Mouse (Mus musculus): ENCODE results near the gene Brd4. TPM values are rescaled to one million over a fixed set of nuclear protein-coding genes. Genes with fewer than 3 reads are reported as not detected.

Gene Brd4
- polyA plus RNA-seq, 1 experiment from 2014 or later = 134 TPM

GRCm38 (mm10) chr17:32205345-32205744 lies 79.2 kb downstream of the Brd4 start:
- Histone ChIP-seq H3K9me3 (replicated peaks) (no peaks in the 10 kb centered on the region), H3K27me3 (ENCODE audit: low read depth, poor library complexity, severe bottlenecking) (no peaks in the 10 kb centered on the region), H3K4me3 (no peak overlapping the region), H3K36me3 (peaks cover 100% of the 10 kb centered on the region), H3K4me1 (peaks cover 2% of the 10 kb centered on the region; the same call in 1 of the 2 replicates), H3K27ac (no peak overlapping the region)
- DNase-seq (ENCODE audit: low spot score) = no peak
- WGBS = 90% methylated on average over 3 of the region's 3 CpGs

GRCm38 (mm10) chr17:32202972-32203371 lies 81.5 kb downstream of the Brd4 start:
- Histone ChIP-seq H3K27ac (no peak overlapping the region), H3K9me3 (replicated peaks) (no peaks in the 10 kb centered on the region), H3K4me3 (no peak overlapping the region), H3K36me3 (peaks cover 100% of the 10 kb centered on the region), H3K4me1 (no peaks in the 10 kb centered on the region), H3K27me3 (ENCODE audit: low read depth, poor library complexity, severe bottlenecking) (no peaks in the 10 kb centered on the region)
- 92% methylated on average over 3 of the region's 3 CpGs for WGBS
- no peak for DNase-seq (ENCODE audit: low spot score)

GRCm38 (mm10) chr17:32201086-32201485 lies 83.4 kb downstream of the Brd4 start:
- 85% methylated on average over 5 of the region's 5 CpGs for WGBS
- H3K27me3 ChIP-seq (ENCODE audit: low read depth, poor library complexity, severe bottlenecking) = no peaks in the 10 kb centered on the region
- H3K4me3 ChIP-seq = no peak overlapping the region
- H3K4me1 ChIP-seq = no peaks in the 10 kb centered on the region
- no peaks in the 10 kb centered on the region for H3K9me3 ChIP-seq (replicated peaks)
- DNase-seq (ENCODE audit: low spot score) = no peak
- H3K36me3 ChIP-seq = peaks cover 100% of the 10 kb centered on the region
- H3K27ac ChIP-seq = no peak overlapping the region

- Histone ChIP-seq H3K36me3 (peaks cover 97% of the 10 kb centered on the region), H3K9me3 (replicated peaks) (no peaks in the 10 kb centered on the region), H3K4me1 (no peaks in the 10 kb centered on the region), H3K27me3 (ENCODE audit: low read depth, poor library complexity, severe bottlenecking) (no peaks in the 10 kb centered on the region), H3K27ac (no peak overlapping the region), H3K4me3 (no peak overlapping the region)
- no peak for DNase-seq (ENCODE audit: low spot score)
- 90% methylated on average over 2 of the region's 2 CpGs for WGBS
Observed at GRCm38 (mm10) chr17:32199796-32200195, 84.7 kb downstream of the Brd4 start.

GRCm38 (mm10) chr17:32197156-32197555 lies 87.4 kb downstream of the Brd4 start:
- H3K27ac ChIP-seq = no peak overlapping the region
- no peaks in the 10 kb centered on the region for H3K9me3 ChIP-seq (replicated peaks)
- no peak overlapping the region for H3K4me3 ChIP-seq
- no peak for DNase-seq (ENCODE audit: low spot score)
- H3K4me1 ChIP-seq = no peaks in the 10 kb centered on the region
- WGBS = 94% methylated on average over 14 of the region's 14 CpGs
- peaks cover 71% of the 10 kb centered on the region for H3K36me3 ChIP-seq
- no peaks in the 10 kb centered on the region for H3K27me3 ChIP-seq (ENCODE audit: low read depth, poor library complexity, severe bottlenecking)

GRCm38 (mm10) chr17:32195725-32196124 lies 88.8 kb downstream of the Brd4 start:
- no peak overlapping the region for H3K27ac ChIP-seq
- 90% methylated on average over 5 of the region's 5 CpGs for WGBS
- no peaks in the 10 kb centered on the region for H3K4me1 ChIP-seq
- no peak overlapping the region for H3K4me3 ChIP-seq
- H3K27me3 ChIP-seq (ENCODE audit: low read depth, poor library complexity, severe bottlenecking) = peaks cover under 1% of the 10 kb centered on the region; the same call in 1 of the 2 replicates
- DNase-seq (ENCODE audit: low spot score) = no peak
- H3K9me3 ChIP-seq (replicated peaks) = no peaks in the 10 kb centered on the region
- H3K36me3 ChIP-seq = peaks cover 57% of the 10 kb centered on the region

GRCm38 (mm10) chr17:32193010-32193409 lies 91.5 kb downstream of the Brd4 start:
- H3K27ac ChIP-seq = no peak overlapping the region
- H3K36me3 ChIP-seq = peaks cover 30% of the 10 kb centered on the region
- WGBS = 81% methylated on average over 5 of the region's 5 CpGs
- peaks cover 28% of the 10 kb centered on the region for H3K27me3 ChIP-seq (ENCODE audit: low read depth, poor library complexity, severe bottlenecking)
- peaks cover 18% of the 10 kb centered on the region for H3K4me1 ChIP-seq
- H3K4me3 ChIP-seq = no peak overlapping the region
- H3K9me3 ChIP-seq (replicated peaks) = no peaks in the 10 kb centered on the region
- no peak for DNase-seq (ENCODE audit: low spot score)

- WGBS = 10% methylated on average over 5 of the region's 5 CpGs
- Histone ChIP-seq H3K36me3 (no peaks in the 10 kb centered on the region), H3K9me3 (replicated peaks) (no peaks in the 10 kb centered on the region), H3K27ac (no peak overlapping the region), H3K4me1 (peaks cover 18% of the 10 kb centered on the region), H3K4me3 (peak overlapping the region; percentile 52), H3K27me3 (ENCODE audit: low read depth, poor library complexity, severe bottlenecking) (peaks cover 36% of the 10 kb centered on the region)
- no peak for DNase-seq (ENCODE audit: low spot score)
Observed at GRCm38 (mm10) chr17:32189850-32190249, 94.7 kb downstream of the Brd4 start.

GRCm38 (mm10) chr17:32188863-32189636 lies 95.5 kb downstream of the Brd4 start, which contains the start of gene Ephx3:
TSS of gene Ephx3 (minus strand) at chr17:32189549.
- Histone ChIP-seq H3K4me1 (peaks cover 18% of the 10 kb centered on the region), H3K36me3 (no peaks in the 10 kb centered on the region), H3K4me3 (peak within 1 kb of the TSS; percentile 52), H3K9me3 (replicated peaks) (no peaks in the 10 kb centered on the region), H3K27me3 (ENCODE audit: low read depth, poor library complexity, severe bottlenecking) (peaks cover 39% of the 10 kb centered on the region), H3K27ac (peak within 1 kb of the TSS; percentile 25; the same call in 1 of the 2 replicates)
- 5% methylated on average over 42 of the region's 42 CpGs for WGBS
- DNase-seq (ENCODE audit: low spot score) = peak; percentile 52

- DNase-seq (ENCODE audit: low spot score) = no peak
- H3K36me3 ChIP-seq = no peaks in the 10 kb centered on the region
- 0 out of 2 replicates have a peak overlapping the region, but pooled peaks have one; percentile 25 for H3K27ac ChIP-seq
- WGBS = 21% methylated on average over 8 of the region's 8 CpGs
- H3K27me3 ChIP-seq (ENCODE audit: low read depth, poor library complexity, severe bottlenecking) = peaks cover 11% of the 10 kb centered on the region
- H3K4me3 ChIP-seq = no peak overlapping the region
- no peaks in the 10 kb centered on the region for H3K9me3 ChIP-seq (replicated peaks)
- H3K4me1 ChIP-seq = peaks cover 18% of the 10 kb centered on the region
Observed at GRCm38 (mm10) chr17:32183017-32183416, 101.5 kb downstream of the Brd4 start.

- Histone ChIP-seq H3K27me3 (ENCODE audit: low read depth, poor library complexity, severe bottlenecking) (0 out of 2 replicates have a peak, but pooled peaks cover 3% of the 10 kb centered on the region), H3K4me1 (peaks cover 18% of the 10 kb centered on the region), H3K9me3 (replicated peaks) (no peaks in the 10 kb centered on the region), H3K27ac (no peak overlapping the region), H3K4me3 (no peak overlapping the region), H3K36me3 (no peaks in the 10 kb centered on the region)
- no peak for DNase-seq (ENCODE audit: low spot score)
- 64% methylated on average over 11 of the region's 11 CpGs for WGBS
Observed at GRCm38 (mm10) chr17:32179621-32180491, 104.7 kb downstream of the Brd4 start.

- H3K4me3 ChIP-seq = no peak overlapping the region
- no peak for DNase-seq (ENCODE audit: low spot score)
- H3K4me1 ChIP-seq = peaks cover 3% of the 10 kb centered on the region; the same call in 1 of the 2 replicates
- no peaks in the 10 kb centered on the region for H3K9me3 ChIP-seq (replicated peaks)
- 92% methylated on average over 4 of the region's 4 CpGs for WGBS
- H3K27ac ChIP-seq = no peak overlapping the region
- H3K36me3 ChIP-seq = no peaks in the 10 kb centered on the region
- no peaks in the 10 kb centered on the region for H3K27me3 ChIP-seq (ENCODE audit: low read depth, poor library complexity, severe bottlenecking)
Observed at GRCm38 (mm10) chr17:32176919-32177318, 107.6 kb downstream of the Brd4 start.

GRCm38 (mm10) chr17:32173166-32173565 lies 111.4 kb downstream of the Brd4 start:
- no peak for DNase-seq (ENCODE audit: low spot score)
- H3K4me1 ChIP-seq = peaks cover 5% of the 10 kb centered on the region; the same call in 1 of the 2 replicates
- 73% methylated on average over 7 of the region's 7 CpGs for WGBS
- H3K27ac ChIP-seq = peak overlapping the region; percentile 5; the same call in 1 of the 2 replicates
- H3K4me3 ChIP-seq = no peak overlapping the region
- no peaks in the 10 kb centered on the region for H3K9me3 ChIP-seq (replicated peaks)
- no peaks in the 10 kb centered on the region for H3K36me3 ChIP-seq
- no peaks in the 10 kb centered on the region for H3K27me3 ChIP-seq (ENCODE audit: low read depth, poor library complexity, severe bottlenecking)
